Mouse (Mus musculus) stomach, embryonic 14.5 days (tissue): ENCODE measurements around the gene Amotl1. TPM values are rescaled to one million over a fixed set of nuclear protein-coding genes. Genes with fewer than 3 reads are reported as not detected.

Source experiments
- ATAC-seq: fragments of 200-750 bp; cut with Nextera tagmentation; 2 replicates; pipeline ENCODE4 v1.8.0; 2017; ENCODE audit warnings: low read depth, moderate TSS enrichment; ENCODE audit not compliant: insufficient number of reproducible peaks, insufficient read depth, low FRiP score
- H3K27ac ChIP-seq: fragments of 300-500 bp; sonication (generic); 2 replicates; pipeline ENCODE4 v1.5.1; 2014; ENCODE audit warnings: mild to moderate bottlenecking, low read length, moderate library complexity, mixed read lengths
- H3K27me3 ChIP-seq: fragments of 300-500 bp; sonication (generic); 2 replicates; pipeline ENCODE4 v1.6.1; 2014; ENCODE audit warnings: low read length, control low read depth, mixed read lengths; ENCODE audit not compliant: control insufficient read depth, insufficient read depth
- H3K36me3 ChIP-seq: fragments of 300-500 bp; sonication (generic); 2 replicates; pipeline ENCODE4 v1.6.1; 2014; ENCODE audit warnings: mild to moderate bottlenecking, control low read depth, low read length, moderate library complexity, mixed read lengths; ENCODE audit not compliant: control insufficient read depth, insufficient read depth
- H3K4me1 ChIP-seq: fragments of 300-500 bp; sonication (generic); 2 replicates; pipeline ENCODE4 v1.6.1; 2014; ENCODE audit warnings: low read length, control low read depth, mixed read lengths; ENCODE audit not compliant: control insufficient read depth, insufficient read depth
- H3K4me2 ChIP-seq: fragments of 300-500 bp; sonication (generic); replicated peaks from 2 replicates; pipeline ENCODE4 v1.6.1; 2014; ENCODE audit warnings: low read depth, low read length, control low read depth
- H3K4me3 ChIP-seq: fragments of 300-500 bp; sonication (generic); 2 replicates; pipeline ENCODE4 v1.5.1; 2014; ENCODE audit warnings: low read depth, low read length, control low read depth
- H3K9ac ChIP-seq: fragments of 300-500 bp; sonication (generic); replicated peaks from 2 replicates; pipeline ENCODE4 v1.6.1; 2014; ENCODE audit warnings: low read depth, mild to moderate bottlenecking, control low read depth, low read length, moderate library complexity, mixed read lengths
- H3K9me3 ChIP-seq: fragments of 300-500 bp; sonication (generic); 2 replicates; pipeline ENCODE4 v1.6.1; 2016; ENCODE audit warnings: low read depth, low read length, control low read depth; ENCODE audit not compliant: control insufficient read depth
- WGBS: fragments of 180-500 bp; shearing (Covaris S2); extraction: QIAGEN DNeasy Blood & Tissue Kit; methylation state at CpG from one replicate; pipeline ENCODE4 v1.1.7; 2014; 5-methylcytosine and 5-hydroxymethylcytosine counted together
- polyA plus RNA-seq: library from polyadenylated mRNA; unstranded; fragments of >200 nt; fragmentation: Nextera tagmentation; extraction: Ambion mirVana; gene quantifications from 2 replicates; pipeline ENCODE4 v1.2.1, GENCODE M21; 2014

Amotl1 gene
- polyA plus RNA-seq, 1 experiment from 2014 or later: 35.3 TPM

DNA sequence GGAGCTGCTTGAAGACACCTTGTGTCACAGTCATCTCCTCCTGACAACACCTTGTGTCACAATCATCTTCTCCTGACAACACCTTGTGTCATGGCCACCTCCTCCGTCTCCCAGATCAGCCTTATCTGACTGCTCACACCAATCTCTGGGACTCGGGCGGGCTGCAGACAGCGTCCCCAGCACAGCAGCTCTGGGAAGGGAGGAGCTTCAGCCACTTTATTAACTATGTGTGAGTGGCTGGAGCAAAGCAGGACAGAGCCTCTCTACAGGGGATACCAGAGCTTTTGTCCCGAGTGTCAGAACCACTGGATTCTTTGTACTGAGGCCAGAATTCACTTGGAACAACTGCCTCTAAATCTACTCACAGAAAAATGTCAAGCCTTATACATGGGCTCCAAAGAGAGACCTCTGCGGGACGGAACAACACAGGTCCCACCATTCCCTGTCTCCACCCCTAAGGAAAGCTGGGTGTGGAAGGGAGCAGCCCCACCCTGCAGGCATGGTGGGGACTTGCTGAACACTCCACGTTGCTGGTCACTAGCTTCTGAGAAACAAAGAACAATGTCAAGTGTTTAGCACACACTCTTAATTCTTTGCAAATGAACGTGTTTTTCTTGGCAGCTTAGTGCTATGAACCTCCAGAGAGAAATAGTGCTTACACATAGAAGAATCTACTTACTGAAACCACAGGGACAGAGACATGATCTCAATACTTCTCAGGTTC is 100.7 kb downstream of the Amotl1 start:
- peaks cover 52% of the 10 kb centered on the region for H3K36me3 ChIP-seq
- WGBS: 70% methylated on average over 9 of the region's 9 CpGs
- ATAC-seq: no peak

DNA sequence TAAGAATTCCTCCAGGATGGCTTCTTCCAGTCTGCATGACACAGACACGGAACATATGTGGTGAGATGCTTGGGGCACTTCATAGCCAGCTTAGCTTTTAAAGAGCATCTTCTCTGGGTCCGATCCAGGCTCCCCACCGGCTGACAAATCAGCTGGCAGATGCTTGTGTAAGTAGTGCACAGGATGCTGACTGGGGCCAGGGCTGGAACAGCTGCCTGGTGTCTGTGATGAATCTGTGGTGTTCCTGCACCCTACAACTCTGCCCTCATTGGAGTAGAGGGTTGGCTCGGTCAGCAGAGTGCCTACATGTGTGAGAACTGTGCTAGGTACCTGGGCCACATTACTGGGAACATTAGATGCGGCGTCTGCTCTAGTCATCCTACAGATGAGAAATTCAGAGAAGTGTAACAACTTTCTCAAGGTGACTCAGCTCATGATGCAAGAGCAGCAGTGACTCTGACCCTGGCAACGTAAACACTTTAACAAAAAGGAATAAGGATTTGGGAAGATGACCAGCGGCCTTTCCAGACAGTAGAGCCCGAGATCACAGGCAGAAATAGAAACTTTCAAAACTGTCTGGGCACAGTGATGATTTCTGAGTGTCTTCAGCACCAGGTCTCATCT is 109.9 kb downstream of the Amotl1 start:
- H3K9ac ChIP-seq: no peak overlapping the region
- no peaks in the 10 kb centered on the region for H3K27me3 ChIP-seq
- no peak overlapping the region for H3K27ac ChIP-seq
- no peaks in the 10 kb centered on the region for H3K4me1 ChIP-seq
- ATAC-seq: no peak
- no peaks in the 10 kb centered on the region for H3K36me3 ChIP-seq
- no peaks in the 10 kb centered on the region for H3K9me3 ChIP-seq
- no peak overlapping the region for H3K4me3 ChIP-seq
- WGBS: 77% methylated on average over 9 of the region's 9 CpGs
- no peak overlapping the region for H3K4me2 ChIP-seq

More for the DNA sequence above, 100.7 kb downstream of the Amotl1 start:
- H3K9ac ChIP-seq: no peak overlapping the region
- no peaks in the 10 kb centered on the region for H3K4me1 ChIP-seq
- H3K27me3 ChIP-seq: no peaks in the 10 kb centered on the region
- no peak overlapping the region for H3K27ac ChIP-seq
- H3K9me3 ChIP-seq: no peaks in the 10 kb centered on the region
- no peak overlapping the region for H3K4me3 ChIP-seq
- no peak overlapping the region for H3K4me2 ChIP-seq

DNA sequence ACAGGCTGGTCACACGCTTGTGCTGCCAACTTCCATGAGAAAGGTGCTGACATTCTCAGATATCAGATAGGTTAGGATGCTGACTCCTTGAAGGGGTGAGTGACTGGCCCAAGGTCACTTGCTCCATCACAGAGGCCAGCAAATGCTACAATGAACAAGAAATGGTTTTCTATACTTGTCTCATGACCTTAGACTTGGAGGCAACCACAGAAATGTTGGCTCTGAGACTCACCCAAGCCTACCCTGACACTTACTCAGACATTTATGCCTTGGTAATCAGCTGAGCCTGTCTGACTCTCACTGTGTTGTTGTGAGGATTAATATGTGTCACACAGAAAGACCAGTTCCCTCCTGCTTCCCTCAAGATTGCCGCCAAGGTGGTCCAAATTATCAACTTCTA is 111.2 kb downstream of the Amotl1 start:
- no peak overlapping the region for H3K27ac ChIP-seq
- no peak overlapping the region for H3K4me3 ChIP-seq
- no peaks in the 10 kb centered on the region for H3K4me1 ChIP-seq
- no peaks in the 10 kb centered on the region for H3K9me3 ChIP-seq
- no peaks in the 10 kb centered on the region for H3K27me3 ChIP-seq
- WGBS: 82% methylated on average over 2 of the region's 2 CpGs
- H3K36me3 ChIP-seq: no peaks in the 10 kb centered on the region
- H3K4me2 ChIP-seq: no peak overlapping the region
- no peak for ATAC-seq
- H3K9ac ChIP-seq: no peak overlapping the region

DNA sequence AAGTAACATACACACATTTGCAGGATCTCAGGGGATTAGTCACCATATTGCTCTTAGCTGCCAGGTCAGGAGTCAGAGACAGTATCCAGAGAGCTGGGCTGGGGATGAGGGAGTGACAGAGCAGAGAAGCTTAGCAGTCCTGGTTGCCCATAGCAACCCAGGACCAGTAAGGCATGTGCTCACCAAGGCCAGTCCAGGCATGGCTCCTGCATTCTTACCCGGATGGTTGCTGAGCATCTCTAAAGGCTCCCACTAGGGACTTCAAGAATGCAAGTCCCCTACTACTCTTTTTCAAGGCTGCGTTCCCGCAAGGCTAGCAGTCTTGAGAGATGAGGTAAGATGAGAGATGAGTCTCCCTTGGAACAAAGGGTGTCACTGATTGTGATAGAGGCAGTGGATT is 112.6 kb downstream of the Amotl1 start:
- H3K36me3 ChIP-seq: no peaks in the 10 kb centered on the region
- H3K27me3 ChIP-seq: no peaks in the 10 kb centered on the region
- WGBS: 64% methylated on average over 3 of the region's 3 CpGs
- no peak overlapping the region for H3K4me2 ChIP-seq
- H3K4me3 ChIP-seq: no peak overlapping the region
- no peak for ATAC-seq
- H3K27ac ChIP-seq: no peak overlapping the region
- no peak overlapping the region for H3K9ac ChIP-seq
- H3K4me1 ChIP-seq: no peaks in the 10 kb centered on the region
- no peaks in the 10 kb centered on the region for H3K9me3 ChIP-seq

DNA sequence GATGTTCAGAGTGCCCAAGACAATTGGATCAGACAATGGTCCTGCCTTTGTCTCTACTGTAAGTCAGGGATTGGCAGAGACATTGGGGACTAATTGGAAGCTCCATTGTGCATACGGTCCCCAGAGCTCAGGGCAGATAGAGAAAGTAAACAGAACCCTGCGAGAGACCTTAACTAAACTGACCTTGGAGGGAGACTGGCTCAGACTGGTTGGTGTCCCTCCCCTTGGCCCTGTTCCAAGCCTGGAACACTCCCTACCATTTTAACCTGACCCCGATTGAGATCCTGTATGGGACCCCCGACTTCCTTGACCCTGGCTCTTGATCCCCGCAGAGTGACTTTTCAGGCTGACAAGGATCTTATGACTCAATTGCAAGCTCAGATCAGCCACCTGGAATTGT is 114.9 kb downstream of the Amotl1 start:
- Histone ChIP-seq H3K9ac (no peak overlapping the region), H3K4me3 (no peak overlapping the region), H3K9me3 (no peaks in the 10 kb centered on the region), H3K36me3 (no peaks in the 10 kb centered on the region), H3K27me3 (no peaks in the 10 kb centered on the region), H3K4me1 (no peaks in the 10 kb centered on the region), H3K27ac (no peak overlapping the region), H3K4me2 (no peak overlapping the region)
- WGBS: 41% methylated on average over 5 of the region's 5 CpGs
- ATAC-seq: peak; percentile 87

DNA sequence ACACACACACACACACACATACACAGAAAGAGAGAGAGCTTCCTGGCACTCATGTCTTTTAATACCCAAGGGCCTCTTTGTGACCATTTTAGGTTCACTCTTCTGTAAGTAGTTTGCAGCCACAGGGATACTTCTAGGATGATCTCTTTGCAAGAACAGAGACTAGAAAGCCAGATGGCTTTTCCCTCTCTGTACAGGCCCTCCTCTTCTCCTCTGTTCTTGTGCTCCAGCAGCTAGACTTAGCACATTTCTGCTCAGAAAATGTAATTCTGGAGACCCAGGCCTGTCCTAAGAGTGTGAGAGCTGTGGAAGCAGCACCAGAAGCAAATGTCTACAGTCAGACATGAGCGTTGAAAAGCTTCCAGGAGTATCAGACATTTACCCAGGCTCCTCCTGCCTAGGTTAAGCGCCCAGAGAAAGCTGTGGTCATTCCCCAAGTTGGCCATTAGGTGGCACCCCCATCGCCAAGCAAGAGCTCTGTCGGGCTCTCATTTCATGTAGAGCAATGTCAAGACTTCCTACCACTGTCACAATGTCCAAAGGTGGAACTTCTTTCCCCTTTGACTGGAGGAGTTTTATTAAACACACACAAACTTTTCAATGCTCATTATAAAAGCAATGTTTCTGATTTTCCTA is 121.3 kb downstream of the Amotl1 start:
- ATAC-seq: 0 out of 2 replicates have a peak, but pooled peaks have one; percentile 46
- Histone ChIP-seq H3K9ac (no peak overlapping the region), H3K27ac (no peak overlapping the region), H3K4me3 (no peak overlapping the region), H3K4me2 (no peak overlapping the region), H3K4me1 (no peaks in the 10 kb centered on the region; the same call in 1 of the 2 replicates), H3K27me3 (no peaks in the 10 kb centered on the region), H3K9me3 (no peaks in the 10 kb centered on the region), H3K36me3 (no peaks in the 10 kb centered on the region)
- 10% methylated on average over 4 of the region's 4 CpGs for WGBS

DNA sequence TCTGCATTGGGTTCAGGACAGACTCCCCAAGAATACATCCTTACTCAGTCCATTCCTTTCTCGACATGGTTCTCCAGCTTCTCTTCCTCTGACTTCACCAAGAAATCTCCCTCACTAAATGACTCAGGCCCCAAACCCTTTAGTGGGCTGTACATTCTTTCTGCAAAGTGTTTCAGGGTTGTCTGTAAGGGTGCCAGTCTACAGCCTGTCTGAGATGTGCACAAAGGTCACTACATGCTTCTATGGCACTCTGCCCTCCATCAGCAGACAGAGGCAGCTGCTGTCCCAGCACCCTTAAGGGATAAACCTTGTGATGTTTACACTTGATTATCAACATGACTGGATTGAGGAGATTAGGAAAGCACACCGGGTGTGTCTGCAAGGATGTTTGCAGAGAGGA is 123.2 kb downstream of the Amotl1 start:
- no peak for ATAC-seq
- 36% methylated on average over 2 of the region's 2 CpGs for WGBS
- Histone ChIP-seq H3K4me1 (no peaks in the 10 kb centered on the region; the same call in 1 of the 2 replicates), H3K9ac (no peak overlapping the region), H3K27ac (no peak overlapping the region), H3K36me3 (no peaks in the 10 kb centered on the region), H3K9me3 (no peaks in the 10 kb centered on the region), H3K4me3 (no peak overlapping the region), H3K4me2 (no peak overlapping the region), H3K27me3 (no peaks in the 10 kb centered on the region)

DNA sequence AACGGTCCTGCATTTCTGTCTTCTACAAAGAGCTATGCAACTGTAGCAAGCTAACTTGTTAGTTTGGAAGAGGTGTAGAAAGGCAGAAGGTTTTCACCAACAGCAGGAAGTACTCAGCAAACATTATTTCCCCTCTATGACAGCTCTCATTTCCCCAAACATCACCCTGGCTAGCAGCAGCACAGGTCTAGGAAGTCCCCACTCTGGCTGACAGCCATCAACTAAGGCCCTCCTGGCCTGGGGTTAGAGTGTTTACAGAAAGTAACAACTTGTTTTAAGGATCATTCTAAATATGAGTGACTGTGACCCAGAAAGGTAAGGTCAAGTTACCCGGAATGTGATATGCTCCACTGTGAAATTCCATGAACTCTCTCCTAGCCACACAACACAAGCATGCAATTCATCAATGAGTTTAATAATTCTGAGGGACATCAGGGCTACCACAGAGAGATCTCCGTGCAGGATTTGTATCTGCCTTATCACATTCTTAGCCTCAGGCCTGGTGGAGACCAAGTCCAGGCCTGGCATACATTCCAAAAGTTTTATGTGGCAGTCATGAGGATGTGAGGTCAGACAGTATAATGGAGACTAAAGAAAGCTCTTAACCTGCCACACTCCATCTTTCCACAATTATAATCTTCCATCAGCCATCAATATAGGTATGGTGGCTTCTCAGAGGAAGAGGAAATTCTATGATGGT is 123.7 kb downstream of the Amotl1 start:
- Histone ChIP-seq H3K36me3 (no peaks in the 10 kb centered on the region), H3K4me2 (no peak overlapping the region), H3K27ac (no peak overlapping the region), H3K9me3 (no peaks in the 10 kb centered on the region), H3K4me3 (no peak overlapping the region), H3K27me3 (no peaks in the 10 kb centered on the region), H3K4me1 (no peaks in the 10 kb centered on the region; the same call in 1 of the 2 replicates), H3K9ac (no peak overlapping the region)
- 31% methylated on average over 3 of the region's 3 CpGs for WGBS
- no peak for ATAC-seq
